Comparison of ENCODE assay signal across 12 mouse cellular contexts in the genomic region with DNA sequence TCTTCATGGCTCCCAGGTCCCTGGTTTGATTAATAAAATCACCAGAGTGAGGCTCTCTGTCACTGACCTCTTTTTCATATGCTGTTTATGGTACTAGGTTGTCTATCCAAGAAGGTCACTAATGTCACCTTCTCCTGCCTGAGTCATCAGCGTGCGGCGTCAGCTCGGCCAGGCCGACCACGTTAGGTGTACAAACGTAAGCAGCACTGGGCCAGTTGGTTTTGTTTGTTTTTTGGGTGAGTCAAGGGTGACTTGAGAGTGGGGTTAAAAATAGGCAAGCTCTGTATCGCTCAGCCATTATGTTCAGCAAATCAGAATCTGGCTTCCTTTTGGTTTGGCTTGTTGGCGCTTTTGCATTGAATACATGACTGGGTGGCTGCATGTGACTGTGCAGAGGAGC.
DNase-seq lines count a peak whose midpoint lies in the region; ATAC-seq and TF ChIP-seq lines count a peak whose summit lies in the region.
"Had no signal": no experiment of that assay in that cellular context is flagged by ENCODE, and none has a peak within 500 bp of the region (broad histone marks: within the 10 kb centered on the region; RNA-seq: fewer than 3 reads in every experiment).

No protein-coding gene starts in this region.

- TF ChIP-seq CTCF in kidney, postnatal 0 days (IDR thresholded peaks at IDR 0.05; ENCODE audit: low read depth), result no peak
- no peak for TF ChIP-seq CTCF in embryonic fibroblast, embryonic 13.5 days (IDR thresholded peaks at IDR 0.05; ENCODE audit: borderline replicate concordance, insufficient read depth, low read length)
- TF ChIP-seq CTCF in liver, adult 2 months (IDR thresholded peaks at IDR 0.05; ENCODE audit: low read depth, low read length), result no peak

- no peaks in the 10 kb centered on the region for H3K27me3 ChIP-seq in kidney, postnatal 0 days (ENCODE audit: insufficient read depth, low read length)
- H3K27me3 ChIP-seq in kidney, embryonic 15.5 days, result no peaks in the 10 kb centered on the region
- no peaks in the 10 kb centered on the region for H3K27me3 ChIP-seq in liver, adult 2 months (ENCODE audit: control insufficient read depth, insufficient read depth, low read length)
- no peaks in the 10 kb centered on the region for H3K27me3 ChIP-seq in myocyte (ENCODE audit: control insufficient read depth, insufficient read depth, insufficient read length)
- H3K27me3 ChIP-seq in hindbrain, embryonic 16.5 days (replicated peaks; ENCODE audit: control insufficient read depth, insufficient read depth, low read length), result no peaks in the 10 kb centered on the region
- H3K27me3 ChIP-seq: hindbrain, embryonic 15.5 days had no signal

- H3K79me2 ChIP-seq in liver, adult 2 months (ENCODE audit: control insufficient read depth, insufficient read depth, low read length), result no peaks in the 10 kb centered on the region
- H3K79me2 ChIP-seq in myocyte (ENCODE audit: control insufficient read depth, insufficient read depth), result no peaks in the 10 kb centered on the region

- H3K4me1 ChIP-seq in kidney, postnatal 0 days (replicated peaks; ENCODE audit: insufficient read depth, low read length), result no peaks in the 10 kb centered on the region
- H3K4me1 ChIP-seq in kidney, embryonic 15.5 days, result peaks cover 14% of the 10 kb centered on the region
- H3K4me1 ChIP-seq in embryonic fibroblast, embryonic 13.5 days (ENCODE audit: control insufficient read depth, insufficient read depth, low read length), result peaks cover 12% of the 10 kb centered on the region
- peaks cover 4% of the 10 kb centered on the region; the same call in 1 of the 2 replicates for H3K4me1 ChIP-seq in liver, adult 2 months (ENCODE audit: control insufficient read depth, insufficient read depth, low read length)
- H3K4me1 ChIP-seq in hindbrain, embryonic 16.5 days (ENCODE audit: control insufficient read depth, insufficient read depth, low read depth, low read length), result peaks cover 2% of the 10 kb centered on the region; the same call in 1 of the 2 replicates
- H3K4me1 ChIP-seq: megakaryocyte, embryonic 14.5 days had no signal

- no peak overlapping the region for H3K9ac ChIP-seq in kidney, postnatal 0 days (ENCODE audit: low read depth, low read length)
- H3K9ac ChIP-seq in kidney, embryonic 15.5 days, result no peak overlapping the region
- H3K9ac ChIP-seq in liver, adult 2 months (ENCODE audit: low read depth, low read length), result no peak overlapping the region
- no peak overlapping the region for H3K9ac ChIP-seq in hindbrain, embryonic 16.5 days (ENCODE audit: low read depth, low read length)
- H3K9ac ChIP-seq: hindbrain, embryonic 15.5 days had no signal

- H3K9me3 ChIP-seq in kidney, postnatal 0 days (replicated peaks; ENCODE audit: low read length), result no peaks in the 10 kb centered on the region
- H3K9me3 ChIP-seq in kidney, embryonic 15.5 days (replicated peaks), result peaks cover under 1% of the 10 kb centered on the region; the same call in 1 of the 2 replicates
- no peaks in the 10 kb centered on the region; the same call in 1 of the 2 replicates for H3K9me3 ChIP-seq in hindbrain, embryonic 16.5 days (ENCODE audit: control insufficient read depth, low read length)
- H3K9me3 ChIP-seq: megakaryocyte, embryonic 14.5 days had no signal

- 0 out of 2 replicates have a peak, but pooled peaks cover 4% of the 10 kb centered on the region for H3K36me3 ChIP-seq in kidney, postnatal 0 days (ENCODE audit: insufficient read depth, low read length)
- H3K36me3 ChIP-seq in kidney, embryonic 15.5 days, result peaks cover 13% of the 10 kb centered on the region
- no peaks in the 10 kb centered on the region for H3K36me3 ChIP-seq in liver, adult 2 months (ENCODE audit: control insufficient read depth, insufficient read depth, low read length)
- no peaks in the 10 kb centered on the region for H3K36me3 ChIP-seq in myocyte (ENCODE audit: control insufficient read depth, insufficient read depth)
- H3K36me3 ChIP-seq in hindbrain, embryonic 16.5 days (ENCODE audit: control insufficient read depth, insufficient read depth, low read length), result no peaks in the 10 kb centered on the region
- H3K36me3 ChIP-seq: hindbrain, embryonic 15.5 days had no signal

- WGBS in kidney, postnatal 0 days, result 72% methylated on average over 9 of the region's 9 CpGs
- 85% methylated on average over 9 of the region's 9 CpGs for WGBS in kidney, embryonic 15.5 days
- WGBS in liver, adult 2 months, result 33% methylated on average over 9 of the region's 9 CpGs
- 91% methylated on average over 9 of the region's 9 CpGs for WGBS in hindbrain, embryonic 16.5 days

- no peak for DNase-seq in kidney, postnatal 0 days (ENCODE audit: low spot score)
- peak; percentile 48 for DNase-seq in liver, adult 2 months (ENCODE audit: extremely low read depth, low read depth, low spot score)
- no peak for DNase-seq in layer of hippocampus, adult 18-20 months (ENCODE audit: low spot score in 2 of 2)
- DNase-seq: cerebellum, postnatal 36 days; kidney, postnatal 14 days had no signal

- no peak overlapping the region for H3K4me2 ChIP-seq in kidney, postnatal 0 days (ENCODE audit: low read length)
- H3K4me2 ChIP-seq in kidney, embryonic 15.5 days, result no peak overlapping the region
- peak overlapping the region; percentile 44 for H3K4me2 ChIP-seq in myocyte (ENCODE audit: low read depth)
- H3K4me2 ChIP-seq in hindbrain, embryonic 16.5 days (ENCODE audit: low read length), result no peak overlapping the region
- H3K4me2 ChIP-seq: hindbrain, embryonic 15.5 days had no signal

- no peak overlapping the region for H3K4me3 ChIP-seq in kidney, postnatal 0 days (replicated peaks; ENCODE audit: low read depth, low read length)
- no peak overlapping the region for H3K4me3 ChIP-seq in kidney, embryonic 15.5 days (replicated peaks)
- H3K4me3 ChIP-seq in embryonic fibroblast, embryonic 13.5 days (ENCODE audit: insufficient read depth, low read length), result no peak overlapping the region
- H3K4me3 ChIP-seq in liver, adult 2 months (ENCODE audit: insufficient read depth, low read depth, low read length), result no peak overlapping the region
- H3K4me3 ChIP-seq in myocyte, result no peak overlapping the region
- no peak overlapping the region for H3K4me3 ChIP-seq in hindbrain, embryonic 16.5 days (ENCODE audit: low read length)
- H3K4me3 ChIP-seq: hindbrain, embryonic 15.5 days; megakaryocyte, embryonic 14.5 days had no signal

- TF ChIP-seq POLR2A in embryonic fibroblast, embryonic 13.5 days (IDR thresholded peaks at IDR 0.05; ENCODE audit: low read depth, low read length), result no peak
- no peak for TF ChIP-seq POLR2A in liver, adult 2 months (IDR thresholded peaks at IDR 0.05; ENCODE audit: extremely low read depth, insufficient read depth, low read length)
- TF ChIP-seq POLR2A in myocyte (IDR thresholded peaks at IDR 0.05; ENCODE audit: insufficient read length, low read depth), result no peak

- no peak; the same call in 1 of the 2 replicates for ATAC-seq in kidney, postnatal 0 days (replicated peaks; ENCODE audit: low FRiP score, low read depth)
- no peak for ATAC-seq in kidney, embryonic 15.5 days (replicated peaks; ENCODE audit: low FRiP score)
- no peak for ATAC-seq in megakaryocyte progenitor cell, adult 5-6 weeks (replicated peaks; ENCODE audit: poor library complexity)
- ATAC-seq in hindbrain, embryonic 16.5 days, result no peak

- H3ac ChIP-seq in myocyte (ENCODE audit: control insufficient read depth, insufficient read length), result no peak overlapping the region

- H3K27ac ChIP-seq in kidney, postnatal 0 days, result 0 out of 2 replicates have a peak overlapping the region, but pooled peaks have one; percentile 4
- no peak overlapping the region for H3K27ac ChIP-seq in kidney, embryonic 15.5 days
- peak overlapping the region; percentile 95; the same call in 1 of the 2 replicates for H3K27ac ChIP-seq in embryonic fibroblast, embryonic 13.5 days (ENCODE audit: insufficient read depth, low read length)
- H3K27ac ChIP-seq in liver, adult 2 months (replicated peaks; ENCODE audit: insufficient read depth, low read depth, low read length), result no peak overlapping the region
- no peak overlapping the region for H3K27ac ChIP-seq in hindbrain, embryonic 16.5 days (ENCODE audit: low read depth, low read length)
- H3K27ac ChIP-seq: hindbrain, embryonic 15.5 days had no signal

TF ChIP-seq in myocyte, 11 proteins besides CTCF, POLR2A, EP300 and RAD21:
- no peak for TF ChIP-seq MAX (IDR thresholded peaks at IDR 0.05; ENCODE audit: low read depth)
- no peak for TF ChIP-seq E2F4 (IDR thresholded peaks at IDR 0.05; ENCODE audit: insufficient read depth)
- TF ChIP-seq TCF12 (IDR thresholded peaks at IDR 0.05; ENCODE audit: insufficient read depth, poor library complexity, severe bottlenecking), result no peak
- TF ChIP-seq MYOG (IDR thresholded peaks at IDR 0.05; ENCODE audit: control insufficient read depth in 1 of 3, insufficient read depth in 1 of 3, insufficient read length in 2 of 3, low read depth in 2 of 3), result no peak
- TF ChIP-seq REST (IDR thresholded peaks at IDR 0.05; ENCODE audit: insufficient read depth, insufficient read length), result no peak
- no peak for TF ChIP-seq MYOD1 (IDR thresholded peaks at IDR 0.05; ENCODE audit: control insufficient read depth in 1 of 3, insufficient read length in 2 of 3, low read depth in 2 of 3)
- no peak for TF ChIP-seq POLR2AphosphoS2 (IDR thresholded peaks at IDR 0.05; ENCODE audit: insufficient read length, low read depth)

Comparison
In these comparisons a context has a peak if more than half of its experiments do, and no peak if none do; other contexts are left out.
1. H3K27ac ChIP-seq: peak in kidney, postnatal 0 days (single experiment) and embryonic fibroblast, embryonic 13.5 days (single experiment); none in kidney, embryonic 15.5 days (single experiment), liver, adult 2 months (single experiment) and hindbrain, embryonic 16.5 days (single experiment).